Mouse (Mus musculus) mouse embryonic stem cell (cell line): ENCODE measurements around the gene Unc13a.

Experiments used
- in situ Hi-C, 2 experiments: fragments of 300-500 bp; cut with MboI; formaldehyde crosslinking; loops; 1 replicate in 1 of 2; 3 replicates in 1 of 2; pipeline ENCODE4 v1.14.3; 2019 to 2020; ENCODE audit warnings: low sequenced_read_pairs in 2 of 2, low pct_unique_long_range_greater_than_20kb in 1 of 2, mixed read lengths in 1 of 2; ENCODE audit not compliant: unreplicated experiment in 1 of 2

Gene Unc13a

DNA sequence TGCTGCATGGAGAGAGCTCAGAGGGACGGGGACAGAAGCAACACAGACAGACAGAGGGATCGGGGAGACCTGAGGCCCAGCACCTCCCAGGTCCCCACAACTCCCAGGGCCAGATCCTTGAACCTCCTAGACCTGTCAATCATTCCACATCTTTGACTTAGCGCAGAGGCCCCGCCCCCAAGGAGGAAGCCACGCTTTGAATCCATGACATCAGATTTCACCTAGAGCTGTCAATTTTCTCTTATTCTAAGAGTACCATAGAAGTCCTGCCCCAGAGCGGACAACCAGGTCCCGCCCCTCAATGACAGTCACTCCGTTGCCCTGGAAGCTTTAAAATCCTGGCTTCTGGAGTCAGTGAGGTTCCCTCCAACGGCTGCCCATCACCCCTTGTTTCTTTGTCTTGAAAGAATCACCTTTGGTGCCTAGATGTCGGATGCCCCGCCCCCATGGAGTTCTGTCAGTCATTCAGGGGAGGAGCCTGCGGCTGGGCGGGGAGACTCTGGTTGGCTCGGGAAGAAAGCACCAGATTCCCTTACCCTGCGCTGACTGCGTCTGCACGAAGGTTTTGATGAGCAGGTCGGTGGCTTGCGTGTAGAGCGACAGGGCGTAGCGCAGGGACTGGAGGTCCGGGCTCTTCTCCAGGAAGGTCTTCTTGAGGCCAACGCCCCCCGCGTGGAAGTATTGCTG, 37.4 kb downstream of the Unc13a start:
- in situ Hi-C loops, result loop anchor here in 1 of 2 experiments (10.0 kb wide), 1 partner anchor 69 kb away; the partner anchor contains the start of genes Nxnl1 and Slc27a1

DNA sequence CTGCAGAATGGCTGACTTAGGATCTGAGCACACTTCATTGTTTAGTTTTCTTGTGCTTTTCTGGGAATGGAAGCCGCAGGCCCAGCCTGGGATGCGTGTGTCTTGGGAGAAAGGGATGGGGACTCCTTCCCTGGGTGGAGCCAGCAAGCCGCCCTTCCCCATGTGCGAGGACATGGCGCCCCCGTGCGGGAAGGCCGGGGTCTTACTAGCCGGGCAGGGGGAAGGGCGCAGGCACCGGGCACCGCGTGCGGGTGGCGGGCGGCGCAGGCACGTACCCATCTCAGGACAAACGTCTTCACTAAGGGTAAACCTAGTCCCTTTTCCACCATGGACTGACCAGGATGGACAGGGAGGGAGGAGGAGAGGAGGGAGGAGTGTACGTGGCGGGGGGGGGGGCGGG, 38.4 kb downstream of the Unc13a start:
- in situ Hi-C loops, result loop anchor here in 1 of 2 experiments (10.0 kb wide), 1 partner anchor 68 kb away; the partner anchor contains the start of genes Nxnl1 and Slc27a1

DNA sequence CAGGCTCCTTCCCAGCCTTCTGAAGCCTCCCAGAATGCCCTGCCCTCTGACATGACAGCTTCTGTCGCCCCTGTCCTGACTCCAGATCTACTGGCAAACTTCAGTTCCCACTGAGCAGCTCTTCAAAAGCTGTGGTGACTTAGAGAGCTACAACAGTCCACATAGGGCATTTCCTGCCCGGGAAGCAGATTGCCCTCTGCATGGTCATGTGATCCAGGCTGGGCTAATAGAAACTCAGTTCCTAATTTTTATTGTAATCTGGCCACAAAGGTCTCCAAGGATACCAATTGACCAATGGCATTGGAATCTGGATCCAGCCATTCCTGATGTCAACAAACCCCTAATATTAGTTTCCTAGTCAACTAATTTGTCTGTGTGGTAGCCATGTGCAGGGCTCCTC, 39.7 kb downstream of the Unc13a start:
- in situ Hi-C loops, result loop anchor here in 1 of 2 experiments (10.0 kb wide), 1 partner anchor 67 kb away; the partner anchor contains the start of genes Nxnl1 and Slc27a1

DNA sequence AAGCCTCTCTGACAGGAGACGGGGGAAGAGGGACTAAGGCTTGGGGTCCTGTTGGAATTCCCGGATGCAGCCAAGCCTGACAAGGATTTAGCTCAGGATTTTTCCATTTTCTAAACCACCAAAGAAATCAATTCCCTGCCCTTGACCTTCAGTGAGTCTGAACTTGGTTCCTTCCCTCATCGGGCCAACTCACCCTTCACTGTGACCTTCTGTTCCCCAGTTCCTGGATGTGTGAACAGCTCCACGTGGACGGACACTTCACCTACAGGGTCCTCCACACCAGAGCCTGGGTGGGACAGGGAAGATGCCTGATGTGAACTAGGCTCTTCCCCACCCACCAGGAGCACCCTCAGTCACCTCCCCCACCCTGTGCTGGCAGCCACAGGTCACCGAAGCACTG, 40.8 kb downstream of the Unc13a start:
- in situ Hi-C loops, result loop anchor here in 1 of 2 experiments (10.0 kb wide), 1 partner anchor 66 kb away; the partner anchor contains the start of genes Nxnl1 and Slc27a1

DNA sequence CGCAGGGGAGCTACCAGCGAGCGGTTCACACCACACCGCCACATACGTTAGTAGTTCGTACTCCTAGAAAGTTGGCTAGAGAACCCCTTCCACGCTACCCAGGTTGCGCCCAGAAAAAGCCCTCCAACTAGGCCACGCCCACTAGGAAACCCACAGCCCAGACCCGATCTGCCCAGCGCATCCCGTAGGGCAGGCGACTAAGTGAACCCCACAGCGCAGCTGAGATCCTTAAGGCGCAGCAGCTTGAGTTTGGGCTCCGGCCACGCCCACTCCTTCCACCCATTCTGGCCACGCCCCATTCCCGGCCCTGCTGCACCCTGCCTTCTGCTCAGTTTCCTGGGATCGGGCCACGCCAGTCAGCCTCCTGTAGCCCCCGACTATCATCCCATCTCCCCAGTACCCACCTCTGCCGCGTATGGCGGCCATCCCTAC, 41.8 kb downstream of the Unc13a start:
- in situ Hi-C loops, result loop anchor here in 1 of 2 experiments (10.0 kb wide), 1 partner anchor 65 kb away; the partner anchor contains the start of genes Nxnl1 and Slc27a1

DNA sequence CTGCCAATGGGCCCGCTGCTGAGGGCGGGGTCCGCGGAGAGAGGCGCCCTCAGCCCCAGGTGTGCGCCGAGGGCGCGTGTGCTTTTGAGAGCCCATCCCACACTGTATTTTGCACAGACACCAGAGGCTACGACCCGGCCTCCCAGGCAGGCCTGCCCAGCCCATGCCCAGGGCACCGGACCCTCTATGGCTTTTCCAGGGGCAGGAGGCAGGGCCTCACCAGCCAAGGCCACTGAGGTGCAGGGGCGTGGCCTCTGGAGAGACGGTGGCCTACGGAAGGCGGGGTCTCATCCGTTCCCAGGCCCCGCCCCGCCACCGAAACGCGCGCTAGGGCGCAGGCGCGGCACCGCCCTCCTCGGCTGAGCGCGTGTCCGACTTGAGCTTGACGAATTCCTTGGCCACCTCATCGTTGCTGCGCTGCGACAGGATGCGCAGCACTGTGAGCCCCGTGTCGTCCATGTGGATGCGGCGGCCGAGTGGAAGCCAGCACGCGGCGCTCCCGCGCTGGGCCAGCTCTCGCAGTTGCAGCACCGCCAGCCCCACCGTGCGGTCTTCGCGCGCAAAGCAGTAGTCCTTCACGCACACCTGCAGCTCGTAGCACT, 42.4 kb downstream of the Unc13a start:
- in situ Hi-C loops, result no loop called here

DNA sequence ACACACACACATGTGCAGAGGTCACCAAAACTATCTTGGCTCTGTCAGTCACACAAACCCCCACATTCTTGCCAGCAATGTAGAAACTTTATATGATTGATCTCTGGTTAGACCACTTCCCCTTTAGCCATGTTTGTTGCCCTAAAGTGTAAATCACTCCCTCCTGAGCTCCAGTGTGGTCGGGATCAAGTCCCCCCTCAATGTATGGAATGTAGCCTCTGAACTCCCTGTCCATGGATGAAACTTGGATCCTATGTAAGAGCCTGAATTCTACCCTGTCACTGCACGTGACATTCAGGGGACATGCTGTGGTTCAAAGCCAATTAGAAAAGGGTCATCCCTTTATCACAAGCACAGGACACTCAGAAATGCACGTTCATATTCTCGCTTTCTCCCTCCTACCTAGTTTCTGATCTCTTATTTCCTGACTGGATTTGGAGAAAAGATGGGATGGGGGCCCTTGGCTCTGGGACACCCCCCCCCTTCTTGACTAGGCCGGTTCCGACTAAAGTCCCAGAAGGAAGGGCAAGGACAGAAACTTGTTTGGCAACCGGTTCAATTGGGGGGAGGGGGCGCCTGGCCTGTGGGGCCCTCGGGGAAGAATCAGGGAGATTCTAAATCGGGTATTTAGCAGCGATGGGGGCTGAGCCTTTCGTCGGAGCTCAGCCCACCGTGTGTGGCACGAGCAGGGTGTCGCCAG, 43.0 kb downstream of the Unc13a start:
- in situ Hi-C loops, result no loop called here

DNA sequence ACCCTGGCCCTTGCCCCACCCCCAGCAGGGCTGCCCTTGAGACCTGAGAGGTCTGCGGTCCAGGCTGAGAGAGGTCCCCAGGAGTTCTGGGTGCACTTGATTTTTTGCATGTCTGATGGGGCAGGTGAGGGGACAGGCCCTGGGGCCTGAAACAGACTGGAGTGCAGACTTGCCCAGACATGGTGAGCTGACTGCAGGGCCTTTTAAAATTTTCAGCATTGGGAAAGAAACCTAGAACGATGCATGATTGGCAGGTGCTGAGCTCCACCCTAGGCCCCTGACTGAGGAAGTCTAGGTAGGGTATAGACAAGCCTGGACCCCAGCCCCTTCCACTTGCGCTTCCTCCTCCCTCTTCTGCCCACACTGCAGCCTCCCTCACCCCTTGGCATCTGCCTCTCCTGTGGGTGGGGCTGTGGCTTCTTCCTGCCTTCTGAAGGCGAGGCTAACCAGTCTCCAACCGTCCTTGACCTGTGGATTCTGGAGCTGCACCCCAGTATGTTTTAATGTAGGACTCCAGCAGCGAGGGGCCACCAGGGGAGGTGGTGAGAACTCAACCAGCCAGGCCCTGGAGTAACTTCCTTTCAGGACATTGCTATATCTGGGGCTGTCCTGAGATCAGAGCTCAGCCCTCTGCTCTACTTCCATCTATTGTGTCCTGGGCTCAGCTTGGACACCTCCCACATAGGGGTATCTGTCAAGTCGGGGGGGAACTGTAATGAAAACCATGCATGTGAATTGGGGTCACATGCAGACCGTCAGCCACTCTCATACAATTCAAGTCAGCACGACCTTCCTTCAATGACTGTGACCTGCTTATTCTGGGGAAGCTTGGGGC, 44.1 kb downstream of the Unc13a start:
- in situ Hi-C loops, result no loop called here

DNA sequence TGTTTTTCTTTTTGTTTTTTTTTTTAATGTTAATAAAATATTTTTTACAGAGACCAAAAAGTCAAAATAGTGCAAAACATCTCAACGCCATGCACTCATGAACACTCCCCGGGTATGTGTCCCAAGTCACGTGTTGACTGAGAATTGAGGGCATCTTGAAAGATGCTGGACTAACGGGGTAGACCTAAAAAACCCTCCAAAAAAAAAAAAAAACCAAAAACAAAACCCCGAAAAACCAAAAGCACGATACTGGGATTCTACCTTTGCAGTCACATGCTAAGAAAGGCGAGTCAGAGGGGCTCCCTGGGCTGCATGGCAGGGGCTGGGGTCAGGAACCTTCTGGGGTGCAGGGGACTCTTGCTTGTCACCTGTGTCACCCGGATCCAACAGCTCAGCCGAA, 44.8 kb downstream of the Unc13a start:
- in situ Hi-C loops, result no loop called here

DNA sequence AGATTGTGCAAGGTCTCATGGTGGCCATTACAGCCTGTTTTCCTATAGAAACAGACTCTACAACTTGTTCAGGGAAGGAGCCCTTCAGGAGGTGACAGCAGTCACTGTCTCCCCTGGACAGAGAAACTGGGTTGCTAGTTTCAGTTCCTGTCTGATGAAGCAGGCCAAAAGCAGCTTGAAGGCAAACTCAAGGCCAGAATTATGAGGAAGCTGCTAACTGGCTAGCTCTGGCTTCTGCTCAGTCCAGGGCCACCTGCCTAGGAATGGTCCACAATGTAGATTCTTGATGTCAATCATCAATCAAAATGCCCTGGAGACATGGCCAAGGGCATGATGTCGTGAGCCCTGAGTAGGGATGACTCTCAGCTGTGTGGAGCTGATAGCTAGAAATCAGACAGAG, 46.5 kb downstream of the Unc13a start:
- in situ Hi-C loops, result no loop called here

DNA sequence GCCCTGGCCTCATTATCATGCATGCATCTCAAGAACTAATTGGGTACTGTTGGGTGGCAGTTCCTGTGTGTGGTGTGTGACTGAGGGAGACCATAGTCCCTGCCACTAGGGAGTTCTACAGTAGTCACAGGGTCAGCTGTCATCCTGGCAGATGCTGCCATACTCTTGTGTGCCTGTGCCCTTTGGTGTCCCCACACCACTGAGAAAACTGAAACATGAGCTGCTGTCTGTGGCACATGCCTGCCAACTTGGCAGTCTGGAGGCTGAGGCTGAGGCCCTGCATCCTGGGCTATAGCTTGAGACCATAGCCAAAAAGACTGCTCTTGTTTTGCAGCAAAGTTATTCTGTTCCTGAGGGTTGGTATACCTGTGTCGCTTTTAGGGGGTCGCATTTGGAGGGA, 51.8 kb downstream of the Unc13a start:
- in situ Hi-C loops, result no loop called here

DNA sequence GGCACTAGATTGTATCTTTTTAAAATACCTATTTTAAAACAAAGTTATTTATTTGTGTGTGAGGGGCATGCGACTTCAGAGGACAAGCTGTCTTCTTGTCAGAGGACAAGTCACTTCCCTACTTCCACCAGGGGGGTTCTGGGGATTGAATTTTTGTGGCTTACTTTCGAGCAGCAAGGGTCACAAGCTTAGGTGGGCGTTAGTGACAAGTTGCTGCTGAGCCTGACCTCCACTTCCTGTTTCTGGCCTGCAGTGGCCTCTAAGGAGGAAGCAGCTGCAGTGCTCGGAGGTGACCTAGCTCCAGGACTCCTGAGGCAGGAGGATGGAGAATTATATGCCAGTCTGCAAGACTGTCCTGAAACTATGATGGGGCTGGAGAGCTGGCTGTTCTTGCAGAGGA, 58.1 kb downstream of the Unc13a start:
- in situ Hi-C loops, result no loop called here

DNA sequence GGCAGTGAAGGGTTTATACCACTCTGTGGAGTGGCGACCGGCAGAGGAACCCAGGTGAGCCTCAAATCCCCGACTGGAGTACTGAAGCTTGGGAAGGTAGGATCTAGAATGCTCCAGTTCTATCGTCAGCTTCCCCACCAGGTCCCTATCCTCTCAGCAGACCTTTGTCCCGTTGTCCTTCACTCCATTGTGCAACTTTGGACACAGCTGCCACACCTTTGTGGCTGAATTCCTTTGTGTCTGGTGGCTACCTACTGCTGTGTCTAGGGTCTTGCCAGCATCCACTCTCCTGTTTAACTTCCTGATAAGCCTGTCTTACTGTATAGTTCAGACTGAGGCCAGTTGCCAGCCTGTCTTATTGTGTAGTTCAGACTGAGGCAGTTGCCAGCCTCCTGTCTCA, 59.4 kb downstream of the Unc13a start:
- in situ Hi-C loops, result no loop called here

DNA sequence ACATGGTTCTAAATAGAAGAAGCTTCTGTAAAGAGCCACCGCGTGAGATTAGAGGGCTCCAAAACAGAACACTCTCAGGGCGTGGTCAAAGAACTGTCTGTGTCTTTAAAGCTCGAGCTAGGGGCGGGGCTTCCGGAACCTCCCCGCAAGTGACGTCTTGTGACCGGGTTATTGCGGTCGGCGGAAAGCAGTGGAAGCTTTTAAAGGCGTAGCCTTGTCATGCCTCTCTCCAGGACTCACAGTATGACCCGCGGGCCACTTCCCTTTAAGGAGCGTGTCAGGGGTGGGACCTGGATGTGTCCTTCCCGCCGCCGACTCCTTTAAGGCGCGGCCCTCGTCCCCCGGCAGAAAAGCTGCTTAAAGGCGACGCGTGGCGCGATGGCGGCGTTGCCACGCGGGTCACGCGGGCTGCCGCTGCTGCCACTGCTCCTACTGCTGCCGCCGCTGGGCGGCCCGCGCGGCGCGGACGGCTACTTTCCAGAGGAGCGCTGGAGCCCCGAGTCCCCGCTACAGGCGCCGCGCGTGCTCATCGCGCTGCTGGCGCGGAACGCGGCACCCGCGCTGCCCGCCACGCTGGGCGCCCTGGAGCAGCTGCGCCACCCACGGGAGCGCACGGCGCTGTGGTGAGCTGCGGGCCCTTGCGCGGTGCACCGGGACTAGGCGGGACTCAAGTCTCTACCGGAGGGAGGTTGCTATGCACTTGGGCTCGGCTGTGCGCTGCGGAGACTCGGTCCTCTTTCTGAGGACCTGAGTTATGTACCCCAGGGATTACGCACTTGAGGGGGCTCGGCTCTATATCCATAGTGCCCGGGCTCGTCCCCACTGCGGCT, 60.5 kb downstream of the Unc13a start, which contains the start of gene Colgalt1:
Gene Colgalt1 (plus strand): TSS at position 177 of the 830 bp plus-strand sequence.
- in situ Hi-C loops, result no loop called here

DNA sequence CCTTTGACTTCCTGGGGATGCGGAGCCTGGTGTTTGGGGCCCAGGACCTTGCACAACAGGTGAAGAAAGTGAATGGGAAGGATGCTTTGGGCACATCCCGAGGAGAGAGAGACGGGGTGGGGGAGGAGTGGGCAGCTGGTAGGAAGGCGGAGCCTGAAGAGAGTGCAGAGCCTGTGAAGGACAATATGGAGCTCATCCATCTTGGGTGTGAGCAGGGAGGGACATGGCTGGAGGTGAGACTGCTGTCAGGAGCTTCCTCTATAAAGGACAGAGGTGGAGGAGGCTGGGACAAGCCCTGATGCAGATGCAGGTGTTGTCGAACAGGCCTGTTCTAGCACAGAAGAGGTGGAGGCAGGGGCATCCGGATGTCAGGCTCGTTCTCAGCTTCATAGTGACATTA, 67.5 kb downstream of the Unc13a start:
- in situ Hi-C loops, result loop anchor here in 1 of 2 experiments (5.0 kb wide), 1 partner anchor 42 kb away; no protein-coding TSS in a partner anchor

DNA sequence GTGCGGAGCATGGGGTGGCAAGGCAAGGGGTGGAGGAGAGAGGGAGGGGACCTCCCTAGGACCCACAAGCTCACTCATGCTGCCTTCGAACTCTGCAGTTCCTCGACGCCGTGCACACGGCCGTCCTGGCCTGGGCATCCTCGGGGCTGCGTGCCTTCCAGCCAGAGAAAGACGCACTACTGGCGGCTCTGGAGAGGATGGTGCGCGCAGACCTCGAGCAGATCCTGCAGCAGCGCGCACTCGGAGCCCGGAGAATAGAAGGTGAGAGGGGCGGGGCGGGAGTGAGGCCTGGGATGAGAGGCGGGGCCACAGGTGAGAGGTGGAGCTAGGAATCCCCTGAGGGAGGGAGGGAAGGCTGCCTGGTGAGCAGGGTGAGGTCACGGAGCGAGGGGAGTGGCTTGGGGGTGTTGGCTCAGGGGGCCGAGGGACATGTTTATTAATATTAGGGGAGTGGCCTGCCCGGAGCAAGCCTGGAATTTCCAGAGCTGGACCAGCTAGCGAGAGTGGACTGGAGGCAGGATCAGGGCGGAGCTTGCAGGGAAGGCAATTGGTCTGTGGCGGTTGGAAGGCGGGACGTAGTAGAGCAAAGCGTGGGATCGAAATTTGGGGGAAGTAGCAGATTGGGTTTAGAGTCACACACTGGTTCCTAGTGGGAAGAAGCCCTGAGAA, 68.8 kb downstream of the Unc13a start:
- in situ Hi-C loops, result loop anchor here in 1 of 2 experiments (5.0 kb wide), 1 partner anchor 40 kb away; no protein-coding TSS in a partner anchor
